ENCODE assay signal across 10 mouse cellular contexts in genomic region chr17:26535251-26536136, GRCm38 (mm10). TPM values are rescaled to one million over a fixed set of nuclear protein-coding genes. Genes with fewer than 3 reads are reported as not detected.
DNase-seq lines count a peak whose midpoint lies in the region; ATAC-seq and TF ChIP-seq lines count a peak whose summit lies in the region.
"Had no signal": no experiment of that assay in that cellular context is flagged by ENCODE, and none has a peak within 500 bp of the region (broad histone marks: within the 10 kb centered on the region; RNA-seq: fewer than 3 reads in every experiment).

No protein-coding gene starts in this region.

- peak overlapping the region; percentile 89 for H3K27ac ChIP-seq in gastrocnemius, adult 2 months
- no peak overlapping the region for H3K27ac ChIP-seq in forebrain, embryonic 13.5 days
- H3K27ac ChIP-seq: midbrain, embryonic 15.5 days had no signal

- H3K9ac ChIP-seq in forebrain, embryonic 13.5 days, result no peak overlapping the region
- H3K9ac ChIP-seq: midbrain, embryonic 15.5 days had no signal

- H3K36me3 ChIP-seq in G1E (replicated peaks), result no peaks in the 10 kb centered on the region
- H3K36me3 ChIP-seq in forebrain, embryonic 13.5 days (ENCODE audit: poor library complexity, severe bottlenecking), result no peaks in the 10 kb centered on the region
- H3K36me3 ChIP-seq: midbrain, embryonic 15.5 days had no signal

- H3K9me3 ChIP-seq in G1E (replicated peaks), result no peaks in the 10 kb centered on the region
- H3K9me3 ChIP-seq in forebrain, embryonic 13.5 days (replicated peaks), result no peaks in the 10 kb centered on the region
- H3K9me3 ChIP-seq: midbrain, embryonic 15.5 days had no signal

- intact Hi-C loops in gastrocnemius, adult 2 months (cut with DNase I), result no loop called here
- intact Hi-C loops in gastrocnemius, postnatal 36 days (cut with DNase I), result no loop called here
- intact Hi-C loops in heart, postnatal 25 days (cut with DNase I), result no loop called here

- peaks cover 73% of the 10 kb centered on the region for H3K4me1 ChIP-seq in G1E (ENCODE audit: insufficient read depth, low read depth, low read length)
- H3K4me1 ChIP-seq in forebrain, embryonic 13.5 days, result no peaks in the 10 kb centered on the region
- H3K4me1 ChIP-seq: midbrain, embryonic 15.5 days had no signal

- no peak overlapping the region for H3K4me3 ChIP-seq in gastrocnemius, adult 2 months
- H3K4me3 ChIP-seq in G1E (ENCODE audit: low read depth, low read length), result peak overlapping the region; percentile 36; the same call in 1 of the 2 replicates
- H3K4me3 ChIP-seq in forebrain, embryonic 13.5 days, result no peak overlapping the region
- H3K4me3 ChIP-seq: midbrain, embryonic 15.5 days had no signal

- no peak overlapping the region for H3K4me2 ChIP-seq in forebrain, embryonic 13.5 days
- H3K4me2 ChIP-seq: midbrain, embryonic 15.5 days had no signal

- H3K27me3 ChIP-seq in G1E (ENCODE audit: insufficient read depth, low read length), result peaks cover 4% of the 10 kb centered on the region; the same call in 1 of the 2 replicates
- no peaks in the 10 kb centered on the region for H3K27me3 ChIP-seq in forebrain, embryonic 13.5 days
- H3K27me3 ChIP-seq: midbrain, embryonic 15.5 days had no signal

- TF ChIP-seq CTCF in gastrocnemius, adult 2 months (IDR thresholded peaks at IDR 0.05), result no peak
- TF ChIP-seq CTCF in G1E (IDR thresholded peaks at IDR 0.05; ENCODE audit: low read depth, low read length), result no peak

- ATAC-seq in G1E (ENCODE audit: extremely low read depth, insufficient number of reproducible peaks, low FRiP score, poor library complexity, severe bottlenecking), result no peak
- no peak for ATAC-seq in forebrain, embryonic 13.5 days
- ATAC-seq: midbrain, embryonic 15.5 days had no signal

- DNase-seq in gastrocnemius, adult 2 months, result no peak
- DNase-seq in gastrocnemius, postnatal 36 days, result no peak
- no peak for DNase-seq in G1E (ENCODE audit: low spot score)
- peak; percentile 45 for DNase-seq in heart, postnatal 25 days (ENCODE audit: low spot score)
- DNase-seq in lung, postnatal 36 days, result peak; percentile 68
- no peak for DNase-seq in frontal cortex, postnatal 10 days (ENCODE audit: low spot score in 2 of 2)
- no peak for DNase-seq in right cerebral cortex, postnatal 14 days
- DNase-seq: cerebellum, adult 8-10 months had no signal

- 84% methylated on average over 7 of the region's 7 CpGs for WGBS in forebrain, embryonic 13.5 days

RNA-seq across cellular contexts. Expression of gene Ergic1, which starts 25.8 kb away (rescaled TPM):
- 10 to 100 TPM; 40.3 to 60.3 TPM for total RNA-seq in gastrocnemius, adult 2 months (2021)
- 10 to 100 TPM; 47.2 to 51.5 TPM for total RNA-seq in gastrocnemius, postnatal 36 days (2021)
- 92.7 and 103 TPM in 2 replicates for total RNA-seq in G1E (2014; fragmentation: Nextera tagmentation)
- total RNA-seq in G1E (2017), result 22.1 and 23.2 TPM in 2 replicates
- polyA plus RNA-seq in G1E (2012), result 31.7 and 37.1 TPM in 2 replicates
- 10 to 100 TPM; 54.2 to 58.4 TPM for total RNA-seq in heart, postnatal 25 days (2021)
- polyA plus RNA-seq in forebrain, embryonic 13.5 days (2015; fragmentation: Nextera tagmentation; extraction: Ambion mirVana), result 95.9 and 109 TPM in 2 replicates

RNA-seq across cellular contexts. Expression of gene Dusp1, which starts 26.4 kb away (rescaled TPM):
- total RNA-seq in gastrocnemius, adult 2 months (2021), result 10 to 100 TPM; 73.0 to 89.6 TPM
- 100 to 1,000 TPM in 1 of 2 experiments, 10 to 100 TPM in 1; 74.6 to 112 TPM for total RNA-seq in gastrocnemius, postnatal 36 days (2021)
- total RNA-seq in G1E (2014; fragmentation: Nextera tagmentation) (41.8 and 43.0 TPM in 2 replicates), G1E (2017) (4.9 and 5.0 TPM in 2 replicates)
- polyA plus RNA-seq in G1E (2012), result 5.5 and 6.3 TPM in 2 replicates
- 10 to 100 TPM; 44.8 to 66.4 TPM for total RNA-seq in heart, postnatal 25 days (2021)
- 39.4 and 40.2 TPM in 2 replicates for polyA plus RNA-seq in forebrain, embryonic 13.5 days (2015; fragmentation: Nextera tagmentation; extraction: Ambion mirVana)

Comparison
In these comparisons a context has a peak if more than half of its experiments do, and no peak if none do; other contexts are left out.
1. DNase-seq: peak in heart, postnatal 25 days (single experiment) and lung, postnatal 36 days (single experiment); none in gastrocnemius, adult 2 months (single experiment), gastrocnemius, postnatal 36 days (0 of 2), G1E (single experiment), frontal cortex, postnatal 10 days (0 of 2) and right cerebral cortex, postnatal 14 days (single experiment).